Mouse (Mus musculus) cerebellum, adult 11-12 months (tissue): ENCODE data around the gene Elmo3.
A peak's percentile ranks its signal among the peaks of the same experiment; 100 is the strongest.

Experiments
- DNase-seq: peaks from one replicate; pipeline ENCODE4 v3.0.0; 2022

Gene Elmo3

GRCm38 (mm10) chr8:105305211-105306145 is at the start of gene Elmo3:
Gene Elmo3 (plus strand): TSS chr8:105305601.
- peak; percentile 85 for DNase-seq

- no peak for DNase-seq
Measured at GRCm38 (mm10) chr8:105257318-105258114, 47.9 kb upstream of the Elmo3 start.

- DNase-seq = peak; percentile 38
Measured at GRCm38 (mm10) chr8:105258911-105259720, 46.3 kb upstream of the Elmo3 start.

GRCm38 (mm10) chr8:105259721-105260320 is 45.6 kb upstream of the Elmo3 start:
- peak; percentile 65 for DNase-seq

GRCm38 (mm10) chr8:105260371-105261099 is 44.9 kb upstream of the Elmo3 start:
- no peak for DNase-seq

GRCm38 (mm10) chr8:105261326-105261980 is 43.9 kb upstream of the Elmo3 start:
- DNase-seq = no peak

GRCm38 (mm10) chr8:105263244-105263912 is 42.0 kb upstream of the Elmo3 start:
- no peak for DNase-seq

GRCm38 (mm10) chr8:105264024-105264982 is 41.1 kb upstream of the Elmo3 start, which contains the start of the genes Tradd and Fbxl8:
Gene Tradd (minus strand): TSS chr8:105264609.
Gene Fbxl8 (plus strand): TSS chr8:105264648.
- peak; percentile 59 for DNase-seq

- peak; percentile 32 for DNase-seq
Measured at GRCm38 (mm10) chr8:105265128-105265527, 40.3 kb upstream of the Elmo3 start.

- DNase-seq = peak; percentile 35
Measured at GRCm38 (mm10) chr8:105266775-105267174, 38.6 kb upstream of the Elmo3 start.

- DNase-seq = peak; percentile 82
Measured at GRCm38 (mm10) chr8:105268342-105269074, 36.9 kb upstream of the Elmo3 start.

GRCm38 (mm10) chr8:105269075-105269458 is 36.3 kb upstream of the Elmo3 start:
- DNase-seq = no peak

GRCm38 (mm10) chr8:105269461-105269947 is 35.9 kb upstream of the Elmo3 start, which contains the start of gene Hsf4:
Gene Hsf4 (plus strand): TSS chr8:105269801.
- DNase-seq = peak; percentile 77

- peak; percentile 53 for DNase-seq
Measured at GRCm38 (mm10) chr8:105270101-105270915, 35.1 kb upstream of the Elmo3 start.

GRCm38 (mm10) chr8:105270916-105271186 is 34.5 kb upstream of the Elmo3 start:
- peak; percentile 41 for DNase-seq

GRCm38 (mm10) chr8:105275387-105275786 is 30.0 kb upstream of the Elmo3 start:
- DNase-seq = no peak

- DNase-seq = no peak
Measured at GRCm38 (mm10) chr8:105275840-105276239, 29.6 kb upstream of the Elmo3 start, which contains the start of gene Nol3. Gene Nol3 (plus strand): TSS chr8:105276140.
